In genomic region chr7:4741672-4742481, GRCm38 (mm10) we compare ENCODE assay signal across 1 mouse cellular context.
A peak's percentile ranks its signal among the peaks of the same experiment; 100 is the strongest.
TF ChIP-seq lines count a peak whose summit lies in the region.

No protein-coding gene starts in this region.

TF ChIP-seq in MEL, 35 proteins besides CTCF, POLR2A, EP300 and RAD21:
- TF ChIP-seq UBTF (IDR thresholded peaks at IDR 0.05; ENCODE audit: borderline replicate concordance, insufficient read depth, low read depth, low read length) (no peak), KAT2A (conservative IDR thresholded peaks at IDR 0.05; ENCODE audit: low read depth, low read length) (no peak), HCFC1 (IDR thresholded peaks at IDR 0.05; ENCODE audit: low read depth, low read length) (no peak), MYC (IDR thresholded peaks at IDR 0.05; ENCODE audit: low read depth, low read length) (no peak), MXI1 (IDR thresholded peaks at IDR 0.05; ENCODE audit: low read depth, low read length) (0 out of 2 replicates have a peak, but pooled peaks have one; percentile 0), ZC3H11A (IDR thresholded peaks at IDR 0.05; ENCODE audit: low read depth, low read length) (no peak)
TF ChIP-seq in MEL: peak in this region for 1.
